Mouse (Mus musculus): ENCODE data around the gene Cst10. TPM values are rescaled to one million over a fixed set of nuclear protein-coding genes. Genes with fewer than 3 reads are reported as not detected.

Cst10 gene
- polyA plus RNA-seq (2014; fragmentation: Illumina TruSeq; extraction: RNeasy Lipid Tissue Mini Kit (QIAGEN cat#74804); ENCODE audit: low read depth, low replicate concordance) = not detected

GRCm38 (mm10) chr2:149404757-149405156 is at the start of gene Cst10:
TSS of gene Cst10 (plus strand) at chr2:149405057.

Data from kidney, adult 10 weeks (tissue).